Mouse (Mus musculus): ENCODE measurements around the gene Kat8.

- TF ChIP-seq CTCF (IDR thresholded peaks at IDR 0.05; ENCODE audit: insufficient read depth, low read length) (no peak), POLR2A (IDR thresholded peaks at IDR 0.05; ENCODE audit: borderline replicate concordance, extremely low read depth, low read depth, low read length) (no peak)
Measured at GRCm38 (mm10) chr7:127866434-127866833, 45.9 kb upstream of the Kat8 start.
